Mouse (Mus musculus): ENCODE measurements around the gene Olfr631. TPM values are rescaled to one million over a fixed set of nuclear protein-coding genes. Genes with fewer than 3 reads are reported as not detected.

Gene Olfr631
- polyA plus RNA-seq (2015; fragmentation: Nextera tagmentation; extraction: Ambion mirVana), result not detected in 2 replicates

DNA sequence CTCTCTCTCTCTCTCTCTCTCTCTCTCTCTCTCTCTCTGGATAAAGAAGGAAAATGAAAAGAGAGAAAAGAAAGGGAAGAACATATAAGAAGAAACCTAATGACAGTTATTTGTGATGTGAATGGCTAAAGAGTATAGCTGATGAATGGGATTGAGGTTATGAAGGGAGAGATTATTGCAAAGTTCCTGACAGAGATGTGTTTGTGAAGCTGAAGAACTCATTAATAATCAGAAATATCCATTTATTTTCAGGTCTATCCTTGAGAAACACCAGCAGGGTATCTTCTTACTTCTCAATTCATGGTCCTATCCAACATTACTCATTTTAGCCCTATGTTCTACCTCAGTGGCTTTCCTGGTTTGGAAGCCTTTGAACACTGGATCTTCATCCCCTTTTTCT, at the start of gene Olfr631:
Olfr631 (plus strand) TSS at position 301 of the 400 bp plus-strand sequence.
- no peak within 1 kb of the TSS for H3K27ac ChIP-seq (ENCODE audit: low read length)
- no peaks in the 10 kb centered on the region for H3K36me3 ChIP-seq (ENCODE audit: control insufficient read depth, insufficient read depth, low read length)
- H3K27me3 ChIP-seq (ENCODE audit: control insufficient read depth, insufficient read depth, low read length), result no peaks in the 10 kb centered on the region; the same call in 1 of the 2 replicates
- no peak within 1 kb of the TSS for H3K4me2 ChIP-seq (ENCODE audit: low read depth, low read length)
- H3K9me3 ChIP-seq (replicated peaks; ENCODE audit: control insufficient read depth, low read length), result no peaks in the 10 kb centered on the region
- no peak for ATAC-seq (ENCODE audit: insufficient read depth, low FRiP score)
- H3K4me1 ChIP-seq (ENCODE audit: control insufficient read depth, insufficient read depth, low read length), result no peaks in the 10 kb centered on the region
- no peak within 1 kb of the TSS for H3K4me3 ChIP-seq (replicated peaks; ENCODE audit: low read length)
- H3K9ac ChIP-seq (ENCODE audit: low read length), result no peak within 1 kb of the TSS

DNA sequence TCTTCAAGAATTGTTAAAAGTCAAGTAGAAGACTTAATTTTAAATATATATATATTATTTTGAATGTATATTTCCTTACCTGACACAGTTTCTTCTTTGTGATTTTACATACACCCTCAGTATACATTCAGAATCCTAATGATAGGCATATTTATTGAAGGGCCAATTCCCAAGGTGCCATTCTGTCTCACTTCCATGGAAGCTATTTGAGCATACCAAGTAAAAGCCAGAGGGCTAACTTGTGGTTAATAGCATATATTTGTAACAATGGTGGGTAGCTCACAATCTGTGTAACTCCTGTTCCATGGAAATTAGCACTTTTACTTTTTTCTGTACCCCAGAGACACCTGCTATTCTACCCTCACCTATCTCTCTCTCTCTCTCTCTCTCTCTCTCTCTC, 42.5 kb upstream of the Olfr631 start, which contains the start of gene Olfr66:
Olfr66 (minus strand) TSS at position 101 of the 400 bp plus-strand sequence.
- H3K4me3 ChIP-seq (replicated peaks; ENCODE audit: low read length), result no peak within 1 kb of the TSS
- H3K9me3 ChIP-seq (replicated peaks; ENCODE audit: control insufficient read depth, low read length), result no peaks in the 10 kb centered on the region
- H3K4me1 ChIP-seq (ENCODE audit: control insufficient read depth, insufficient read depth, low read length), result no peaks in the 10 kb centered on the region
- H3K27me3 ChIP-seq (ENCODE audit: control insufficient read depth, insufficient read depth, low read length), result no peaks in the 10 kb centered on the region
- H3K36me3 ChIP-seq (ENCODE audit: control insufficient read depth, insufficient read depth, low read length), result no peaks in the 10 kb centered on the region
- H3K27ac ChIP-seq (ENCODE audit: low read length), result no peak within 1 kb of the TSS
- H3K9ac ChIP-seq (ENCODE audit: low read length), result no peak within 1 kb of the TSS
- no peak for ATAC-seq (ENCODE audit: insufficient read depth, low FRiP score)
- H3K4me2 ChIP-seq (ENCODE audit: low read depth, low read length), result no peak within 1 kb of the TSS

DNA sequence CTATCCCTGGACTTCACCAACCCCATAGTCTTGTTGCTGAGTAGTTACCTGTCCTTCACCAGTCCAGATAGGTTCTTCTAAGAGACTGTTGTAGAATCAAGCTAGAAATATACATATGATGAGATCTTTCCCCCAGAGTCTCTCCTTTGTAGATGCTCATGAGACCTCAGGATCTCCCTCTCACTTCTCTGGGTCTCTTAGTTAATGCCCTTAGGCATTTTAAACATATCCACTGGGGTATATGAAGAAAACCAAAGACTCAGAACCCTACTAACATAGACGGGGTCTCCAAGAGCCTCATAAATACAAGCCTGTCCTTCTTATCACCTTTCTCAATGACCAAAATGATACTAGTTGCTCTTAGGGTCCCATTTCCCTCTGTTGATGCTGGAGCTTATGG, 34.2 kb upstream of the Olfr631 start, which contains the start of gene Olfr64:
Olfr64 (minus strand) TSS at position 101 of the 400 bp plus-strand sequence.
- Histone ChIP-seq H3K27me3 (ENCODE audit: control insufficient read depth, insufficient read depth, low read length) (no peaks in the 10 kb centered on the region), H3K27ac (ENCODE audit: low read length) (no peak within 1 kb of the TSS), H3K4me3 (replicated peaks; ENCODE audit: low read length) (no peak within 1 kb of the TSS), H3K36me3 (ENCODE audit: control insufficient read depth, insufficient read depth, low read length) (no peaks in the 10 kb centered on the region), H3K9ac (ENCODE audit: low read length) (no peak within 1 kb of the TSS), H3K4me2 (ENCODE audit: low read depth, low read length) (no peak within 1 kb of the TSS), H3K9me3 (replicated peaks; ENCODE audit: control insufficient read depth, low read length) (no peaks in the 10 kb centered on the region), H3K4me1 (ENCODE audit: control insufficient read depth, insufficient read depth, low read length) (no peaks in the 10 kb centered on the region)
- no peak for ATAC-seq (ENCODE audit: insufficient read depth, low FRiP score)
- 67% methylated on average over 1 of the region's 1 CpGs for WGBS

DNA sequence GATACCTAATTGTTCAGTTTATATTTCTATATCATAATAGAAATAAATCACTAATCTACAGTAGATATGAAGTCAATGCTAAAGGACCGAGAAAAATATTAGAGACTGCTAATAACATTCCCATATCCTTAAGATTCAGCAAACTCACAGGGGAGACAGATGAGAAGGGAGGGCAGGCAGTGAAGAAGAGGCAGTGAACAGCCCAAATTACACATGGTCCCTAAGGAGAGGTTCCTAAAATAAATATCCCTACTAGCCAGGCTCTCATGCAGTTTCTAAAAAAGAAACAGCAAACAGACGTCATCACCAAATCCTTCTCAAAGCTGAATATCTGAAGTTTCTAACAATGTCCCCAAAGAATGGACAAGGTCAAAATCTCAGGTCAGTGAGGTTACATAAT, 25.4 kb upstream of the Olfr631 start, which contains the start of gene Olfr65:
Olfr65 (plus strand) TSS at position 301 of the 400 bp plus-strand sequence.
- H3K27ac ChIP-seq (ENCODE audit: low read length), result no peak within 1 kb of the TSS
- WGBS, result 84% methylated on average over 2 of the region's 2 CpGs
- ATAC-seq (ENCODE audit: insufficient read depth, low FRiP score), result no peak
- no peaks in the 10 kb centered on the region for H3K4me1 ChIP-seq (ENCODE audit: control insufficient read depth, insufficient read depth, low read length)
- H3K9ac ChIP-seq (ENCODE audit: low read length), result no peak within 1 kb of the TSS
- no peaks in the 10 kb centered on the region for H3K9me3 ChIP-seq (replicated peaks; ENCODE audit: control insufficient read depth, low read length)
- no peaks in the 10 kb centered on the region for H3K36me3 ChIP-seq (ENCODE audit: control insufficient read depth, insufficient read depth, low read length)
- no peak within 1 kb of the TSS for H3K4me2 ChIP-seq (ENCODE audit: low read depth, low read length)
- H3K27me3 ChIP-seq (ENCODE audit: control insufficient read depth, insufficient read depth, low read length), result no peaks in the 10 kb centered on the region
- no peak within 1 kb of the TSS for H3K4me3 ChIP-seq (replicated peaks; ENCODE audit: low read length)

DNA sequence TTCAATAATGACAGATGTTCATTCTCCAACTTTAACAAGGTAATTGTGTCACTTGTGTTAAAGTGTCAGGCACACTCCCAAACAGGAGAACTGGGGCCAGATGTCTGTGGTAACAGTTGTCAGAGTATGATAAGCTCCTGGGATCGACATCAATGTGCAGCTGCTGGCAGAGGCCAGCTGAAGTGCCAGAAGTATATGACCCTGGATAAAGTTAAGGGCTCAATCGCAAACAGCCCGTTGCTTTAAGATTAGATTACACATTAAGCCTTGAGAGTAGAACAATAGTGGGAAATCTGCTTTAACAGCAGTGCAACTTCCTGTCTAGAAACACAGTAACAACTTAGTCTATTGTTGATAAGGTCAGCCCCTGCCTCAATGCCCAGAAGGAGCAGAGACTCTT, 18.6 kb upstream of the Olfr631 start:
- H3K27me3 ChIP-seq (ENCODE audit: control insufficient read depth, insufficient read depth, low read length), result no peaks in the 10 kb centered on the region
- H3K4me3 ChIP-seq (replicated peaks; ENCODE audit: low read length), result no peak overlapping the region
- H3K27ac ChIP-seq (ENCODE audit: low read length), result no peak overlapping the region
- H3K36me3 ChIP-seq (ENCODE audit: control insufficient read depth, insufficient read depth, low read length), result no peaks in the 10 kb centered on the region
- no peak overlapping the region for H3K9ac ChIP-seq (ENCODE audit: low read length)
- no peaks in the 10 kb centered on the region for H3K4me1 ChIP-seq (ENCODE audit: control insufficient read depth, insufficient read depth, low read length)
- 17% methylated on average over 3 of the region's 3 CpGs for WGBS
- peak; percentile 79 for ATAC-seq (ENCODE audit: insufficient read depth, low FRiP score)
- H3K4me2 ChIP-seq (ENCODE audit: low read depth, low read length), result no peak overlapping the region
- H3K9me3 ChIP-seq (replicated peaks; ENCODE audit: control insufficient read depth, low read length), result no peaks in the 10 kb centered on the region

DNA sequence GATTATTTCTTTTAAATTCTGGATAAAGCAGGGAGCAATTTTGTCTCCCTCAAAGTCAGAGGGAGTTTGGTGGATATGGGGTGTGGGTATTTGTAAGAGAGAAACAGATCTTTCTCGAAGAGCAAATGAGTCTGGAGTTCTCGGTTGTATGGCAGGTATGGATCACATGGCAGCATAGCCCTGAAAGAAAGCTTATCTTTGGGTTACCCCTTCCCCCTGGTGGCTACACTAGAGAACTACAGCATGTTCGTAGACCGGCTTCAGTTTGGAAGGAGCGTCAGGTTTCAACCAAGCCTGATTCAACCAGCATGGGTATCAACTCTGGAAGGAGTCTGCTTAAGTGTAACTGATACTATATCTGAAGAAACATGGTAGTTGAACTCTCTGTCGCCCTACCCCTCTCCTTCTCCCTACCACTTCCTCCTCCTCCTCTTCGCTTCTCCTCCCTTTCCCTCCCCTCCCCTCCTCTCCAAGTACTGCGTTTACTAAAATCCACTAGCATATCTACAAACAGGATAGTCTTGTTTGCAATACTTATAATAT, 15.6 kb upstream of the Olfr631 start:
- H3K9ac ChIP-seq (ENCODE audit: low read length), result no peak overlapping the region
- 44% methylated on average over 8 of the region's 8 CpGs for WGBS
- no peaks in the 10 kb centered on the region for H3K4me1 ChIP-seq (ENCODE audit: control insufficient read depth, insufficient read depth, low read length)
- no peak overlapping the region for H3K4me3 ChIP-seq (replicated peaks; ENCODE audit: low read length)
- H3K27me3 ChIP-seq (ENCODE audit: control insufficient read depth, insufficient read depth, low read length), result no peaks in the 10 kb centered on the region
- no peak overlapping the region for H3K27ac ChIP-seq (ENCODE audit: low read length)
- ATAC-seq (ENCODE audit: insufficient read depth, low FRiP score), result no peak
- no peak overlapping the region for H3K4me2 ChIP-seq (ENCODE audit: low read depth, low read length)
- H3K9me3 ChIP-seq (replicated peaks; ENCODE audit: control insufficient read depth, low read length), result no peaks in the 10 kb centered on the region
- no peaks in the 10 kb centered on the region for H3K36me3 ChIP-seq (ENCODE audit: control insufficient read depth, insufficient read depth, low read length)

DNA sequence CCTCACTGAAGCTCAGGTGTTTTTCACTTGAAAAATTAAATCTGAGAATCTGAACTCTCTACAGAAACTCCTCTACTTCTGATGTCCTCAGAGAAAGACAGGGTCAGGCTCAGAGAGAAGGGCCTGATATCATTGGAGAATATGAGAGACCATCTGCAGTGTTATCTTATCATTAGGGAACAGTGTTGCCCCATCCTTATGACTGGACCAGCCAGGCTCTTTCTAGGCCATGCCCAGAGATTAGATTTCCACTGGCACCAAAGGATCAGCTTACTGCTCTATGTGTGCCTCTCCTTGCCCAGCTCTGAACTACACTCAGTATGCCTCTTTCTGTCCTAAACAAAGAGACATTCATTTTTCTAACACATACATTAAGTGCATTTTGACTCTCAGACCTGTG, 13.3 kb upstream of the Olfr631 start:
- Histone ChIP-seq H3K4me2 (ENCODE audit: low read depth, low read length) (no peak overlapping the region), H3K36me3 (ENCODE audit: control insufficient read depth, insufficient read depth, low read length) (no peaks in the 10 kb centered on the region), H3K4me3 (replicated peaks; ENCODE audit: low read length) (no peak overlapping the region), H3K27ac (ENCODE audit: low read length) (no peak overlapping the region), H3K4me1 (ENCODE audit: control insufficient read depth, insufficient read depth, low read length) (no peaks in the 10 kb centered on the region), H3K9ac (ENCODE audit: low read length) (no peak overlapping the region), H3K27me3 (ENCODE audit: control insufficient read depth, insufficient read depth, low read length) (no peaks in the 10 kb centered on the region), H3K9me3 (replicated peaks; ENCODE audit: control insufficient read depth, low read length) (no peaks in the 10 kb centered on the region)
- ATAC-seq (ENCODE audit: insufficient read depth, low FRiP score), result peak; percentile 40; the same call in 1 of the 2 replicates

DNA sequence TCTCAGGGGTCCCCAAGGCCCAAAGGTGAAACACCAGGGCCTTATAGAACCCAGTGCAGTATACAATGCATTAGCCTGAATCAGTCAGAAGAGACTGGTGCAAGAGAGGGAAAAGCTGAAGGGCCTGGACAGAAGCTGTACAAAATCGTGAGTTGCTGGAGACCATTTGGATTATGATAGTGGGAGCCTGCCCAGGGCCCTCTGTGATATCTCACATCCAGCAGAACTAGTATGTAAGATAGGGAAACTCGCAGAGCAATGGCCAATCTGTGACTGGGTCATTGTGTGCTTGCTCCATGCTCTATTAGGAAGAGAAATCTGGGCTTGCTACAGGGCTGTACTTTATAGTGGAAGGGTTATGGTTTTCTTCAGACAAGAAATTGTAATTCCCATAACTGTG, 5.6 kb downstream of the Olfr631 start, which contains the start of gene Olfr632:
Olfr632 (plus strand) TSS at position 84 of the 400 bp plus-strand sequence.
- H3K36me3 ChIP-seq (ENCODE audit: control insufficient read depth, insufficient read depth, low read length), result no peaks in the 10 kb centered on the region
- 71% methylated on average over 2 of the region's 2 CpGs for whole genome bisulfite sequencing
- no peaks in the 10 kb centered on the region for H3K4me1 ChIP-seq (ENCODE audit: control insufficient read depth, insufficient read depth, low read length)
- no peak within 1 kb of the TSS for H3K27ac ChIP-seq (ENCODE audit: low read length)
- ATAC-seq (ENCODE audit: insufficient read depth, low FRiP score), result no peak
- H3K9me3 ChIP-seq (replicated peaks; ENCODE audit: control insufficient read depth, low read length), result no peaks in the 10 kb centered on the region
- no peak within 1 kb of the TSS for H3K9ac ChIP-seq (ENCODE audit: low read length)
- no peaks in the 10 kb centered on the region for H3K27me3 ChIP-seq (ENCODE audit: control insufficient read depth, insufficient read depth, low read length)
- no peak within 1 kb of the TSS for H3K4me3 ChIP-seq (replicated peaks; ENCODE audit: low read length)
- no peak within 1 kb of the TSS for H3K4me2 ChIP-seq (ENCODE audit: low read depth, low read length)

DNA sequence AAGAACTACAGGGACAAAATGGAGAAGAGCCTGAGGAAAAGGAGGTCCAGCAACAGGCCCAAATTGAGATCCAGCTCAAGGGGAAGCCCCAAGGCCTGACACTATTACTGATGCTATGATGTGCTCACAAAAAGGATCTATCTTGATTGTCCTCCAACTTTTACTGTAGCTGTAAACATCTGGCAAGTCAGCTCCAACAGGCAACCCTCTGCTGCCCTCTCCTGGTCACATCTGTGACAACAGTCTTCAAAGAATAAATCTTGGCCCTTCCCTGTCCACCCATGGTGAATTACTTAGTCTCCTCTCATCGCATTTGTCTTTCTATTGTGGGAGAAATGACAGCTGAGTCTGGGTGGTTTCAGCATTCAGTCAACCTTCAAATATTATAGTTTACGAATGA, 14.1 kb downstream of the Olfr631 start:
- Histone ChIP-seq H3K4me2 (ENCODE audit: low read depth, low read length) (no peak overlapping the region), H3K9me3 (replicated peaks; ENCODE audit: control insufficient read depth, low read length) (no peaks in the 10 kb centered on the region), H3K27ac (ENCODE audit: low read length) (no peak overlapping the region), H3K36me3 (ENCODE audit: control insufficient read depth, insufficient read depth, low read length) (no peaks in the 10 kb centered on the region), H3K9ac (ENCODE audit: low read length) (no peak overlapping the region), H3K4me3 (replicated peaks; ENCODE audit: low read length) (no peak overlapping the region), H3K27me3 (ENCODE audit: control insufficient read depth, insufficient read depth, low read length) (no peaks in the 10 kb centered on the region), H3K4me1 (ENCODE audit: control insufficient read depth, insufficient read depth, low read length) (no peaks in the 10 kb centered on the region)
- WGBS, result 17% methylated on average over 2 of the region's 2 CpGs
- ATAC-seq (ENCODE audit: insufficient read depth, low FRiP score), result no peak
